Mouse (Mus musculus) lung, postnatal 10 days (tissue): ENCODE results near the gene Pla2g7.

Experiments used
- DNase-seq: peaks from one replicate; pipeline ENCODE4 v3.0.0; 2021

Pla2g7 gene

DNA sequence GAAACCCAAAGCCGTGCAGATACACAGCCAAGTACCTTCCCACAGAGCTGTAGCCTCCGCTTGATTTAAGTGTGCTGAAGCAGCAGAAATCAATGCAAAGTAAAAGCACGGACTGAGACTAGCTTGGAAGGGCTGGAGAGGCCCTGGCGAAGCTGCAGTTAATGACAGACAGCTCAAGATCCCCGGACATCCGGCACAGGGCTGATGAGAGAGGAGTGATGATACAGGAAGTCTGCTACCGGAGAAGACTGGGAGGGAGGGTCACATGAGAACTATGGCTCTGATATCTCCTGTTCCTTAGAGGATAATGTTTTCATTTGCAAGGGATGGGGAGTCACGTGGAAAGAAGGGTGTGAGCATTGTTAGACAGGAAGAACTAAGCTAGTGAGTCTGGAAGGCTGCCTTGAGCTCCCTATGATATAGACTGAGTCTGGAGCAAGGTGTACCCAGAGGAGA is 13.1 kb downstream of the Pla2g7 start:
- peak; percentile 30 for DNase-seq

DNA sequence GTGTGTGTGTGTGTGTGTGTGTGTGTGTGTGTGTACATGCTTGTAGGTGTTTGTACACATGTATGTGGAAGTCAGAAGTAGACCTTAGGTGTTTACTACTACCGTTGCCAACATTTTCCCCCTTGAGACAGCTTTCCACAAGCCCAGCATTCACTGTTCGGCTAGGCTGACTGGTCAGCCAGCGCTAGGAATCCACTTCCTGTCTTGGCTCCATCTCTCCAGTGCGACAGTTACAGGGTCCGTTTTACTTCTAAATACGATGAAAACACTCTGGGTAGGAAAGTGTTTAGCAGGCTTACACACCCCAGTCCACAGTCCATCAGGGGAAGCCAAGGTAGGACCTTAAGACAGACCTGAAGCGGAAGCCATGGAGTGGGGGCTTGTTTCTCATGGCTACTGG is 16.9 kb downstream of the Pla2g7 start:
- no peak for DNase-seq

DNA sequence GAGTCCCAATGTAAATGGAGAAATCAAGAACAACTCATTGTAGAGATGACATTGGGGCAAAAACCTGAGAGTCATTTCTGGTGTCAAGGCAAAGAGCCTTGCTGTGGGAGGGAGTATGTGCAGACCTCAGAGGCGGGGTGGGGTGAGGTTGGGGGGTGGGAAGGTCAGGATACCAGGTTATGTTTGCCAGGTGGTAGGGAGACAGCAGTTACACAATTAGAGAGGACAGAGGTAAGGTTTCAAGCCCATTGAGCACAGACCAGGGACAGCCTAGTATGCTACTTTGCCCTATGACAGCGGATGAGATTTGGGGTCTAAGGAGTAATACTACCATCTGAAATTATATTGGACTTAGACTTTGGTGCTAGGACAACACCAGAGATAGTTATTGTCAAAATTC is 19.4 kb downstream of the Pla2g7 start:
- no peak for DNase-seq

DNA sequence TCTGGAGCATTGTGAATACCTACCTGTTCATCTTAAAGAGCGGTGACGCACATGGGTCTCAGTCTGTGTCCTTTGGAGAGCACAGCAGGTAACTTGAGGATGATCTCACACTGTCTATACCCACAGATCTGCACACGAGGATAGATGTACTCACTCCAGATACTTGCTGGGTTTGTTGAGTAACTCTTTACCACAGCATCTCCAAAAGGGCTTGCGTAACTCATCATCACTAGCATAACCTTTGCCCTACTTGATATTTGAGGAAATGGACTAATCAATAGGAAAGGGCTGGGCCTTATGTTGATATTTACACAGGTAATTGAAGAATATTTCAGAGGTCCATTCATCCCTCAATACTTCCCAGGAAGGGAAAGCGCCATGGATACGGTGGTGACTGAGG is 21.9 kb downstream of the Pla2g7 start:
- DNase-seq = no peak

DNA sequence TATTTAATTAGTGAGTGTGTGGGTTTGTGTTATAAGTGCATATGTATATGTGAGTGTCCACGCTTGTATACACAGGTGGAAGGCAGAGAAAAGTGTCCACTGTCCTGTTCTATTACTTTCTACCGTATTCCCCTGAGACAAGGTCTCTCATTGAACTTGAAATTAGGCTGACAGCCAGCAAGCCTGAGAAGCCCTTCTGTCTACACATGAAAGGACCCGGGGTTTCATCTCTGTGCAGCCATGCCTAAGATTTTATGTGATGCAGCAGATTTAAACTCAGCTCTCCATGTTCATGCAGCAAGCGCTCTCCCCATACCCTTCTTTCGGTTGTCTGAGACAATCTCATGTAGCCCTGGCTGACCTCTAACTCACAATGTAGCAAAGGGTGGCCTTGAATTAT is 22.6 kb downstream of the Pla2g7 start:
- DNase-seq = no peak

DNA sequence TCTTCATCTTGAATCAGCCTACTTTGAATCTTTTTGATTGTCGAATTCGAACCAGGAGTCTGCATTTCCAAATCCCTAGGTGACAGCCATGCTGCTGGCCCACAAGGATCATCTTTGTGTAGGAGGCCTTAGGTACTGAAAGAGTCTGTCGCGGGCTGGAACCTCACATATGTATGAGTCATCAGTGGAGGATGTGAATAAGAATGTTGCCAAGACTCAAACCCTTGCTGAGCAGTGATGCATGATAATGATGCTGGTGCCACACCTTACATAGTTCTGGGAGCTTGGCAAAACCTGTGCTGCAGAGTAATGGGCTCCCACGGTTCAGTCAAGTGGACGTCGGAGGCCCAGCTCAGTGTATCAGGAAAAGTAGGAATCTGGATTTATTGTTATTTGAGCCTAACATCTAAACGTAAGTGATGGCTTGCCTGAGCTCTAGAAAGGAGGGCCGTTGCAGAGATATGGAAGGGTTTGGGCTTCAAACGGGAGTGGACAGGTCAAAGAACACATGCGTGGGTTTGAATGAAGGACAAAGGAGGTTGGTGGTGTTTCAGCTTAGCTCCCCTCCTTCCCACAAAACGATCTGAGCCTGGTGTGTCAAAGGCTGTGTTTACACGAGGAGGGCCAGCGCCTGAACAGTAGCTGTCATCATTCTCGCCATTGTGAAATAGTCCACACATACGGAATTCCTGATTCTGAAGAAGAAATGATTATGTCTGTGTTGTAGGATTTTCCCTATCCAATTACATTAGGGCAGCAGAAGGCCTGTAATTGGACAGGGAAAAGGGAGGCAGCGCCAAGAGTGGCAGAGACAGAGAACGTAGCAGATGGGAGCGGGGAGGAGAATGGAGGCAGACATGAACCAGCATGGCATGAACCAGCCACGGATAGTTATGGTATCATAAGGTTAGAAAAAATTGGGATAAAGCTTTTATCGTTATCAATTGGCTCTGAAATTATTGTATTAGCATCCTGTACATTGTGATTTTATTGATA is 24.7 kb downstream of the Pla2g7 start:
- no peak for DNase-seq

DNA sequence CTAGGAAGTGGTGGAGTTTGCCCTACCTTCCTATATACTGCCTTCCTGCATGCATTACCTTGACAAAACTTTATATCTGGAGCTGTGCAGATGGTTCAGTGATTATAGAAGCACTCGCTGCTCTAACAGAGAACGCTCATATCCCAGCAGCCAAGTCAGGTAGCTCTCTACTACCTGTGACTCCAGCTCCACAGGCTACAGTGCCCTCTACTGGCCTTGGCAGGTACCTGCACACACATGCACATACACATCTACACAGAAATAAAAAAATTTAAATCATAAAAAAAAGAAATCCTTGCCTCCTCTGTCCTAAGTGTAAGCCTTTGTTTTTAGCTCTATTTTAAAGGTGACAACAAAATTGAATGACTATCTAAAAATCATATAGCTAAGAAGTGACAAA is 29.8 kb downstream of the Pla2g7 start:
- DNase-seq = no peak

DNA sequence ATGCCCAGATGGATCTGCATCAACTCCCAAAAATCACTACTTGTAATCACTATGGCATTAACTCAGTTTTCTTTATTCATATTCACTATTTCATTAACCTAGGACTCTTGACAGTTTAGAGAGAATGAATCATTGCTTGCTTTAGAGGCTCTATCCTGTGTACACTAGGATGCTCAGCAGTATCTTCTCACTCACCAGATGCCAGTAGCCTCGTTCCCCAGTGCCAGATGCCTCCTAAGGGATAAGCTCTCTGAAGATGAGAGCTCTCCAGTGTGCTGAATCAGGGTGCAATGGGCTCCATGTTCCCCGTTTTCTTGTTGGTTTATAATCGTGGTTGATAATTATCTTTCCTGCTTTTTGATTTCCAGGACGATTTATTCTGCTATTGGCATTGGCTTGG is 30.8 kb downstream of the Pla2g7 start:
- DNase-seq = no peak

DNA sequence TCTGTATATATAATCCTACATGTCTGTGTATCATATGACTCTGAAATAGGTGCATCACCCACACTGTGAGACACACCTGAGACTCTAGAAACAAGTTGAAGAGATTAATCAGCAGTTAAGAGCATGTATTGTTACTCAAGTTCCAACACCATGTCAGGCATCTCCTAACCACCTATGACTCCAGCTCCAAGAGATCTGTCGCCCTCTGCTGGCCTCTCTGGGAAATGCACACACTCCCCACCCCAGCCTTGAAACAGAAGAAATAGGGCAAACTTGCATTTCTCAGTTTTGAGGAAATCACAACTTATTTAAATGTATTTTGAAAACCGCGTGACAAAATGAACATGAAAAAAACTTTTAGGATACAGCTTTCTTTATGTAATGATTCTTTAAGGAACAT is 38.8 kb downstream of the Pla2g7 start:
- peak; percentile 79 for DNase-seq

DNA sequence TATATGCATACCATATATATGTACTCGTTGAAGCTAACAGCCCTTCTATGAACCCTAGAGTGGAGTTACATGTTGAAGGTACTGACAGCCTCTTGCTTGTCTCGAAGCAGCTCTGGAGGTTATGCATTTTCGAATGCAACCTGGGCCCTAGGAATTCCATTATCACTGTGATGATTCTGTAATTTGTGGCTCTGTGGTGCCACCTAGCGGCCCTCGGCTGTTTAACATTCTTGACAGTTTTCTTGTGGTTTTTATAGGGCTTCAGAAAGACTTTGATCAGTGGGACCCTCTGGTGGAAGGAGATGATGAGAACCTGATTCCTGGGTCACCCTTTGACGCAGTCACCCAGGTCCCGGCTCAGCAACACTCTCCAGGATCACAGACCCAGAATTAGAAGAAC is 43.7 kb downstream of the Pla2g7 start:
- DNase-seq = peak; percentile 51

DNA sequence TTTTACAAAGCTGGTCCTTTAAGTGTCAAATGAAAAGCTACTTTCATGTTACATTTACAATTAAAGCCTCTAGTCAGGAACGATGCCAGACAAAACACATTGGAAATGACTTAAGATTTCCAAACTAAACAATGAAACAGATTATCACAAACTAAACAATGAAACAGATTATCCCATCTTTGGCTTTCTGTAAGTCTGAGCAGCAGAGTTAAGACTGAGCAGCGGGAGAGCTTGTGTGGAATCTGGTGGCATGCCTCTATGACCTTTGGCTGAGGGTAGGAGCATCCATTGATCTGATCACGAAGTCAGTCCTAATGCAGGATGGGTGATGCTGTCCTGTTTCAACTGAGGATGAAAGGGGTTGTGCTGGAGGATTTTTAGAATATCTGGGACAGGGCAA is 44.3 kb downstream of the Pla2g7 start:
- no peak for DNase-seq

DNA sequence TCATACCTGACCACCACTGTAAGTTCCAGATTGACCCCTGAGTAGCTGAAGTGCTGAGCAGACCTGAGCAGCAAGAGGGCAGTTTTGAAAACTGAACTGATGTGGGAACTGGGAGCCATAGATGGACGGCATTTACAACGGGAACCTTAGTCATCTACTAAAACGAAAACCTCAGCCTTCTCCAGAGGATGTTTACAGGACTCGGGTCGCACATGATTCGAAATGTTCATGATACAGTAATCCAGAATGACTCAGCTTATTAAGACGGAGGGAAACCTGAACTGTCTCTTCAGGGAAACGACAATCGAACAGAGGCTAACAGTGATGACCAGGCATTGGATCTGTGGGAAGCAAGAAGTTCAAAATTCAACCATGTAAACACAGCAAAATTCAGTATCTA is 51.3 kb downstream of the Pla2g7 start:
- DNase-seq = no peak

DNA sequence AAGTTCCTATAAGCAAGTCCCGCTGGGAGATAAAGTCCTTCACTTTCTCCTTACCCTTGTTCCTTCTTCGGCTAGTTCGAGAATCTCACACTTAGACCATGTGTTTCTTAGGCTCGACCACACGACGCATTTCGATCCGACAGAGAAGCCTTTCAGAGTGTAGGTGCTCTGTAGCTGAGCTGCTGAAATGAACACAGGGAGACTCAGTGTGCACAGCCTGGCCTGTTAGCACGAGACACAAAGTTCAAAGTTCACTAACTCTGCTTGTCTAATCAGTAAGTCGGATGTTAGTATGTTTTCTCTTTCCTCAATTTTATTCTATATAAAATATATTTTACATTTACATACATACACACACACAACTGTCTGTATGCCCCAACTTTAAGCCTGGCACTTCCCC is 54.2 kb downstream of the Pla2g7 start:
- no peak for DNase-seq

DNA sequence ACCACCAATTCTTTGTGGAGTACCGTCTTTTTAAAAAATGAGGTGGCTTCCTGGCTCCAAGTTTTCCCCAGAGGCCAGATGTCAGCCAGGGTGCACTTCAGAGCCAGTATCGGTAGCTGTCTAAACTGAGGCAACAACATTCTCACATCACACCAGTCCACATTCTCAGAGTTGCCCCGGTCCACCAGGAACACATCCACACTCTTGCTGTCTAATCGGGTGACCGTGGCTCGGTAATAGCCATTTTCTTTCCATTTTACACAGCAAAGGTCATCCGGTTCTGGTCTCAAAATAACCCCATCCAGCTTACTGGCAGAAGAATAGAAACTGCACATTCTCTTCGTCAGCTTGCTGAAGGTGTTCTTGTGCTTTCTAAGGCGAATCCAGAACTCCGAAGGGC is 60.3 kb downstream of the Pla2g7 start:
- DNase-seq = no peak

DNA sequence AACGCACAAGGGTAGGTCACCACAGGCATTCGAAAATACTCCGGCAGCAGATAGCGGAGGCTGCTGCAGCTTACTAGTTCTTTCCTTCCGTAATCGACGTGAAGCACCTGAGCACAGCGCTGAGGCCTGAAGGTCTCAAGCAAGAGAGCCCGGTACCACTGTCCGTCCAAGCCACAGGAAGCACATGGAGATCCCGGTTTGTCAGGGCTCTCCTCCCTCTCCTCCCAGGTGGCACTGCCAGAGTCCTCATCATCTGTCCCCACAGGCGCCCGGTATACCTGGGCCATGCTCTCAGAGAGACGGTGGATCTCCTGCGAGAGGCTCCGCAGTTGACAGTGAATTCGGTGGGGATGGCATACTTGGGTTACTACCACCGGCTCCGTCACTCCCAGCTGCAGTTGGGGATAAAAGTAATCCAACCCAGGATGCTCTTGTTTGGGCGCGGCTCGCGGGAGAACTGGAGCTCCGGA is 61.2 kb downstream of the Pla2g7 start:
- DNase-seq = no peak

DNA sequence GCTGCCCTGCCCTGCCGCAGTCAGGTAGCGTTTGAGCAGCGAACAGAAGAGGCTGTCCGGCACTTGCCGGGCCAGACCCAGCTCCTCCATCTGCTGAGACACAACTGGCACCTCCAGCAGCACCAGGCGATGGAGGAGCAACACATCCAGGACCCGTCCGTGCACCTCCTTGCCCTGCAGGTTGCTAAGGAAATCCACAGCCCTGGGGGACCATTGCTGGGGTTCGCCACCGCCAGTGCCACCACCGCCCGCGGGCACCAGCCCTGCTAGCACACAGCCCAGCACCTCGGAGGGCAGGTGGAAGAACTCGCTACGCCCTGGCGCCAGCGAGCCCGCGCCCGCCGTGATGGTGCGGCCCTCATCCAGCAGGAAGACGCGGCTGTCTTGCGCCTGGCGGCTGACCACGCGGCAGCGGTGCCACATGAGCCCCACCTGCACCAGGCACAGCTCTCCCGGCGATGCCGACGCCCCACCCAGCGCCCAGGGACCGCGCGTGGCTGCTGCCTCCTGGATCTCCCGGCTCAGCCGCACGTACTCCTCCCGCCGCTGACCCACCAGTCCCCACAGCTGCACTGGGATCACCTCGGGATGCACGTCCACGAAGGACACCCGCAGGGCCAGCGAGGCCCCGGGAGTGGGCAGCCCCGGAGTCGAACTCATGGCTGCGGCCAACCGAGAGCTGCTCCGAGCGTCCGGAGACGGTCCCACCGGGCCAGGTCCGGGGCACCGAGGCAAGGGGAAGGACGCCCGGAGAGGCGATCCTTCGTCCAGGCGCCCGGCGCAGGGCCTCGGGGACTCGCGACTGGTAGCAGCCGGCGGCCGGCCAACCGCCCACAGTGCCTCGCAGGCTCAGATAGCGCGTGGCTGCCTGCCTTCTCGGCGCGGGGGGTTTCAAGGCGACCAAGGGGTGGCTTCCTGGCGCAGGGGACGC is 61.9 kb downstream of the Pla2g7 start, which contains the start of gene Tdrd6:
Tdrd6 (minus strand) TSS at position 804 of the 931 bp plus-strand sequence.
- DNase-seq = peak; percentile 10

DNA sequence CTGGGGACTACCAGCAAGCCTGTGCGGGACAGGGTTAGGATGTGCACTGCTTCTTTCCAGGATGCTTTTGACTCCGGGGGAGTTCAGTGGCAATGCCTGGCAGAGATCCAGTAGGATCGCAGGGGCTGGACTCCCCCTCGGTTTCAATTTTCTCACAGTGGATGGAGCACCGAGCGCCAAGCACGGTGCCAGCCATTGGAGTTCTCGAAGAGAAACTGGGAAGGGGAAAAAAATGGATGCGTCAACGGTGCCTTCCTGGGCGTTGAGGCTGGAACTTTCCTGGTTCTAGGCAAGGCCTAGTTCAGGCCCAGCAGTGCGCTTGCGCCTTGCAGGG is 62.5 kb downstream of the Pla2g7 start:
- DNase-seq = no peak

DNA sequence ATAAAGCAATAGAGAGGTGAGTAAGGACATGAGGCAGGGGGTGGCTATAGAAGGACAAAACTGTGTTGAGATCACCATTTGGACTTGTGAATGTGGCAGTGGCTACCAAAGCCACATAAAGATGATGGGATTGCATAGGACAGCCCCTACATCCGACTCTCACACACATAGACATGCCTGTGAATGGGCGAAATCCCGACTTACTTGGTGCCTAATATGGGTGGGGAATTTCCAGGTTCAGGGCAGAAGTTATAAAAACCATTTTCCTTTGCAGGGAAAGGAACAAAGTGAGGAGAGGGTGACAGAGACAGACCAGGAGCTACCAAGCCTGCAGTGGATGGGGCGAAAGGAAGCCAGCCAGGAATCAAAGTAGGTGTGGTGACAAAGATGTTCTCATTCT is 69.2 kb downstream of the Pla2g7 start:
- DNase-seq = no peak

DNA sequence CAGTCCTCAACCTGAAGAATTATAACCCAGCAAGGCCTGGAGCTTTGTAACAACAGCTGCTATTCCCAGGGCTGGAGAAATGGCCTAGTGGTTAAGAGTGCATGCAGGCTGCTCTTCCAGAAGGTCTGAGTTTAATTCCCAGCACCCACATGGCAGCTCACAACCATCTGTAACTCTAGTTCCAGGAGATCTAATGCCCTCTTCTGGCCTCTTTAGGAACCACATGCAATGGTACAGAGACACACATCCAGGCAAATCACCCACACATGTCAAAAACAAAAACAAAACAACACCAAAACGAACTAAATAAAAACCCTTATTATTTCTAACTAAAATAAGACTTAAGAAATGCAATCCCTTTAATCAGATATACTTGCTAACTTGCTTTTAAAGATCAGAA is 72.9 kb downstream of the Pla2g7 start:
- no peak for DNase-seq

DNA sequence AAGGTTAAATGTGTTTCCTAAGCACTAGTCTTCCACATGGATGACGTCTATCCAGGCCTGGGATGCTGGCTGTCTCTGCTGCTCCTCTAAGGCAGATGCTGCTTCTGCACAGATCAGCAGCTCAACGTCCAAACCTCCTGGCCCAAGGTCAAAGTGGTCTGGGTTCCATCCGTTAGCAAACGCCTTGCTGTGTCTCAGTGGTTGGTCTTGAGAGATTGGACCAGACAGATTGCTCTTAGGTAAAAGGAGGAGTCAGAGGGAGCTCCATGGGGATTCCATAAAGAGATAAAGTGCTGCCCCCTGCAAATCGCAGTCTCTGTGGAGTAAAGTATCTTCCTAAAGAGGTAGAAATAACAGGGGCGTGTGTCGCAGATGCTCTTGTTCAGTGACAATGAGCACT is 75.3 kb downstream of the Pla2g7 start:
- no peak for DNase-seq

DNA sequence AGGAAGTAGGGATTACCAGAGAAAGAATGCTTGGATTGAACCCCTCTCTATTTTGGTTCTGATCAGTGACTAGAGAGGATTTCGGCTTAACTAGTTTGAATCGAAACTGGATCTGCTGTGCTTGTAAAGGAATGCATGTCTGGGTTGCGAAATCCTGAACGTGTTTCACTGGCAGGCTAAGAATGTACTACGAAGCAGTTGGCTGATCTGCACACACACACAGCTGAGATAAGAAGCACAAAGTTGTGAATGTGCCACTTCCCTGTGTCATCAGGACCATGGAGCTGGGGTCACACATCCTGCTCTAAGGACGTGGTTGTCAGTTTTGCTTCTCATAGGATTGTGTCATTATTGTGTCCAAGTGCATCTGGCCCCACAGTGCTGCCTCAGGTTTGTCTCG is 76.5 kb downstream of the Pla2g7 start:
- DNase-seq = peak; percentile 17

DNA sequence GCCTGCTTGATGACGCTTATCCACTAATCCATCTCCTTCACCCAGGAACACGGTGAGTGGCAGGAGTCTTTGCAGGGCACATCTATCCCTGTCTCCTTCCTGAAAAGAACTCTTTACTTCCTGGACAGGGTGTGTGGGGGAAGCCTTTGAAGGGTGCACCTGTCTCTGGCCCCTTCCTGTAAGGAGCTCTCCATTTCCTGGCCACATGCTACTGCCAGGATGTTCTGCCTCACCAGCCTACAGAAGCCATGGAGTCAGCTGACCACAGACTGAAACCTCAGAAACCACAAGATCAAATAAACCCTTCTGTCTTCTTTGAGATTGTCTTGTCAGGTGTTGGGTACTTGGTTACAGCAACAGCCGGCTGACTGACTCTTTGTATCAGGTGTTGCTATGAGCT is 77.2 kb downstream of the Pla2g7 start:
- DNase-seq = no peak

DNA sequence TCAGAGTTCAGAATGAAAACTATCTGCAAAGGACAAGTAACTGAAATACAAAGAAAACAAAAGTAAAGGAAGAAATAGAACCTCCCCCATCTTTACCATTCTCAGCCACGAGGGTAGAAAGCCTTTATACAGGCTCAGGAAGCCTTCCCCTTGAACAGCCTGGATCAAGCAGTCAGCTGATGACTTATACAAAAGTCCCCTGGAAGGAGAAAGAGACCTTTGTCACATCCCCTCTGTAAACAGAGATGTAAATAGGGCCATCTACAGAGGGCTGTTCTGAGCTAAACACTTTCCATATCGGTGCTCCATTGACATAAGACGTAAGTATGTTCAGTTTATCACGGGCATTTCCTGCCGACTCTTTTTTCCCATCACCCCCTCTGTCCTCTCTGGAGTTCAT is 79.0 kb downstream of the Pla2g7 start:
- DNase-seq = no peak
